Mouse (Mus musculus) lung, postnatal 0 days (tissue): ENCODE measurements around the gene Slc9a6. TPM values are rescaled to one million over a fixed set of nuclear protein-coding genes. Genes with fewer than 3 reads are reported as not detected.

Experiments used
- ATAC-seq: fragments of 200-750 bp; cut with Nextera tagmentation; 2 replicates; pipeline ENCODE4 v1.8.0; 2017; ENCODE audit warnings: moderate library complexity
- DNase-seq: peaks from one replicate; pipeline ENCODE4 v3.0.0-alpha.2; 2016; ENCODE audit warnings: low spot score
- H3K27ac ChIP-seq: fragments of 300-500 bp; sonication (generic); 2 replicates; pipeline ENCODE4 v1.5.1; 2014; ENCODE audit warnings: antibody characterized with exemption, mild to moderate bottlenecking, low read length, mixed read lengths
- H3K27me3 ChIP-seq: fragments of 300-500 bp; sonication (generic); replicated peaks from 2 replicates; pipeline ENCODE4 v1.6.1; 2014; ENCODE audit warnings: low read length, mixed read lengths; ENCODE audit not compliant: insufficient read depth
- H3K36me3 ChIP-seq: fragments of 300-500 bp; sonication (generic); 2 replicates; pipeline ENCODE4 v1.6.1; 2014; ENCODE audit warnings: low read length, mixed read lengths; ENCODE audit not compliant: insufficient read depth
- H3K4me1 ChIP-seq: fragments of 300-500 bp; sonication (generic); 2 replicates; pipeline ENCODE4 v1.6.1; 2014; ENCODE audit warnings: antibody characterized with exemption, low read depth, low read length, mixed read lengths; ENCODE audit not compliant: insufficient read depth
- H3K4me2 ChIP-seq: fragments of 300-500 bp; sonication (generic); replicated peaks from 2 replicates; pipeline ENCODE4 v1.6.1; 2014; ENCODE audit warnings: low read depth, mild to moderate bottlenecking, low read length, moderate library complexity, mixed read lengths
- H3K4me3 ChIP-seq: fragments of 300-500 bp; sonication (generic); 2 replicates; pipeline ENCODE4 v1.5.1; 2014; ENCODE audit warnings: low read depth, low read length
- H3K9ac ChIP-seq: fragments of 300-500 bp; sonication (generic); replicated peaks from 2 replicates; pipeline ENCODE4 v1.6.1; 2014; ENCODE audit warnings: low read depth, mild to moderate bottlenecking
- H3K9me3 ChIP-seq: fragments of 300-500 bp; sonication (generic); 2 replicates; pipeline ENCODE4 v1.6.1; 2016; ENCODE audit warnings: low read length, mixed read lengths
- CTCF ChIP-seq: IDR thresholded peaks from 2 replicates; pipeline ENCODE4 v1.5.1; 2016; ENCODE audit warnings: antibody characterized with exemption, mild to moderate bottlenecking
- EP300 ChIP-seq: IDR thresholded peaks from 2 replicates; pipeline ENCODE4 v1.6.1; 2016; ENCODE audit warnings: antibody characterized with exemption, mild to moderate bottlenecking, control low read depth
- WGBS: fragments of 180-500 bp; shearing (Covaris S2); extraction: QIAGEN DNeasy Blood & Tissue Kit; methylation state at CpG from one replicate; pipeline ENCODE4 v1.1.7; 2014; 5-methylcytosine and 5-hydroxymethylcytosine counted together
- microRNA-seq: library from miRNA; unstranded; fragments of <30 nt; microRNA quantifications from one replicate; pipeline ENCODE4, GENCODE M21; 2016
- polyA plus RNA-seq: library from polyadenylated mRNA; unstranded; fragments of >200 nt; fragmentation: Nextera tagmentation; extraction: Ambion mirVana; gene quantifications from 2 replicates; pipeline ENCODE4 v1.2.1, GENCODE M21; 2015

The Slc9a6 gene
- polyA plus RNA-seq, 1 experiment from 2014 or later, result 16.1 TPM

DNA sequence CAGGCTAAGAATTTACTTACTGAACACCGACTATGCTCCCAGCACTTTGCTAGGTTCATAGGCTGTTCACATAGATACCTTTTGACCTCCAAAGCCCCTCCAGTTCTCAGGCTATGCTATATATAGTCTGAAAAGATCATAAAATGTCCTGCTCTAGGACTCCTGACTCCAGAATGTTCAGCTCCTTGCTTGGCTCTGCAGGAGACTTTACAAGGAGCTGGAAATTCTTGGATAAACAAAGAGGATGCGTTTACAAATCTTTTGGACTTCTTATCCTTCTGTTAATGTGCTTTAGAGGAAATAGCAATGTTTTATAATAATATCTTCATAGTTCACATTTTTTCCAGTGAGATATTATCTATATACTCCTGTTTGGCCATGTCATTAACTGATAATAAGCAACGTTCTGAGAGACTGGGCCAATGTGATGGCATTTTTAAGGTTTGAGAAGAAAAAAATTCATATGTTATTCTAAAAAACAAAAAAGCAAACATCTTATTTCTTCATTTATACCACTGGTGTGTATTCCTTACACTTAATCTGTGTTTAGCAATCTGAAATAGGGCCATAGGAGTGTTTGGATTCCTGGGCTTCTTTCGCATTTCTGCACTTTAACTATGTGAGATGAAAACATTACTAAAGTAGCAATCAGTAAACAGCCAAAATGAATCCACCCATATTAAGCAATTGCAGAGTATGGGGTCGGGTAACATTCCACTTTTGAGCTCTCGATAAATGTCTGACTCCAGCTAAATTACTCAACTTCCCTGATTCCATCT is 99.2 kb downstream of the Slc9a6 start:
- ATAC-seq, result peak; percentile 80
- WGBS, result 50% methylated on average over 6 of the region's 6 CpGs

DNA sequence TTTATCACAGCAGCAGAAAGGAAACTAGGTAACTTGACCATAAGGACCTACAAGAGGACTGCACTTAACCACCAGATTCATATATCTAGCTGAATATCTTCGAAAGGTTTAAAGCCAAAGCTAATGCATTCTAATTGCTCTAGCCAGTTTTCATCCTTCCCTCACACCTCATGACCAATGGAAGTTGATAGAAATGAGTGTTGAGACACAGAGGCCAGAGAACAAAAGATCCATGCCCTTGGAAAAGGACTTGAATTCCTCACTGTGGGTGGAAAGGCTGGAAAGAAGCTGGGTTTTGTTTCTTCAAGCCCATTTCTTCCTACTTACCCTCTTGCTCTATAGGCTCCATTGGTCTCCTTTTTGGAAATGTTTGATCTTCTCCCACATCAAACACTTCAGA is 101.0 kb downstream of the Slc9a6 start:
- H3K9ac ChIP-seq, result no peak overlapping the region
- no peaks in the 10 kb centered on the region for H3K4me1 ChIP-seq
- H3K9me3 ChIP-seq, result no peaks in the 10 kb centered on the region
- 70% methylated on average over 1 of the region's 1 CpGs for WGBS
- TF ChIP-seq CTCF, result no peak
- TF ChIP-seq EP300, result 0 out of 2 replicates have a peak, but pooled peaks have one; percentile 18
- ATAC-seq, result peak; percentile 58
- no peak overlapping the region for H3K4me3 ChIP-seq
- H3K36me3 ChIP-seq, result no peaks in the 10 kb centered on the region
- peak; percentile 55 for DNase-seq
- no peak overlapping the region for H3K4me2 ChIP-seq
- no peak overlapping the region for H3K27ac ChIP-seq
- no peaks in the 10 kb centered on the region for H3K27me3 ChIP-seq

More for the DNA sequence above, 99.2 kb downstream of the Slc9a6 start:
- TF ChIP-seq CTCF (no peak), EP300 (peak; percentile 56)
- H3K27ac ChIP-seq, result peak overlapping the region; percentile 26; the same call in 1 of the 2 replicates
- no peak overlapping the region for H3K9ac ChIP-seq
- no peaks in the 10 kb centered on the region for H3K36me3 ChIP-seq
- DNase-seq, result peak; percentile 81
- H3K9me3 ChIP-seq, result no peaks in the 10 kb centered on the region
- no peak overlapping the region for H3K4me3 ChIP-seq
- H3K4me2 ChIP-seq, result no peak overlapping the region
- H3K27me3 ChIP-seq, result no peaks in the 10 kb centered on the region
- no peaks in the 10 kb centered on the region for H3K4me1 ChIP-seq

DNA sequence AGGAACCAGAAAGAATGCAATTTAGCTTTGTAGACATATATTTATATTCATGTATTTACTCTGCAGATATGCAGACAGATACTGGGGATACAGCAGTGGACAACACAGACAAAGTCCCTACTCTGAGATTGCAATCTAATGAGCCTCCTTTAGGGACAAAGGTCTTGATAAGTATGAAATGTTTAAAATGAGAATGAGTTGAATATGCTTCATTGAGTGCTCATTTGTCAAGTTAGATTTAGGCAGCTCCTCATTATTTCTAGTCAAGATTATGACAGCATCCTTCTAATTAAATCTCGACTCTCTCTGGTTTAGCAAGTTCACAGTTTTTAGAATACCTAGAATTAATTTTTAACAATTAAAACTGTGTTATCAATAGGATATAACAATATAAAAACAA is 103.1 kb downstream of the Slc9a6 start:
- Histone ChIP-seq H3K36me3 (no peaks in the 10 kb centered on the region), H3K27me3 (no peaks in the 10 kb centered on the region), H3K9ac (no peak overlapping the region), H3K4me2 (no peak overlapping the region), H3K4me1 (no peaks in the 10 kb centered on the region), H3K9me3 (no peaks in the 10 kb centered on the region), H3K27ac (no peak overlapping the region), H3K4me3 (no peak overlapping the region)
- 55% methylated on average over 1 of the region's 1 CpGs for WGBS
- ATAC-seq (no peak), DNase-seq (no peak)
- TF ChIP-seq CTCF, result no peak
- TF ChIP-seq EP300, result no peak

Small RNA genes lying within 50 kb of the gene (microRNA-seq; reads per million reads assigned to microRNA genes)
- 0.73 reads per million for gene Mir5116

Other genes starting within 250 kb of the Slc9a6 start
- 1.4 and 1.5 TPM in 2 replicates for gene Smim10l2a, start 235.2 kb upstream of the Slc9a6 start, polyA plus RNA-seq
- 0.74 TPM in 1 of 2 replicates, not detected in the other for gene Gm2174, start 161.8 kb upstream of the Slc9a6 start, polyA plus RNA-seq
- 27.0 and 30.9 TPM in 2 replicates for gene Ints6l, start 154.9 kb upstream of the Slc9a6 start, polyA plus RNA-seq
- gene Gm10477, start 85.0 kb upstream of the Slc9a6 start, polyA plus RNA-seq, result not detected in 2 replicates
- 0.11 TPM in 1 of 2 replicates, not detected in the other for gene Gm648, start 60.2 kb upstream of the Slc9a6 start, polyA plus RNA-seq
- 11.8 and 12.1 TPM in 2 replicates for gene Mmgt1, start 11.7 kb upstream of the Slc9a6 start, polyA plus RNA-seq
- 982 and 1,058 TPM in 2 replicates for gene Fhl1, start 122.0 kb downstream of the Slc9a6 start, polyA plus RNA-seq
- gene Map7d3, start 212.6 kb downstream of the Slc9a6 start, polyA plus RNA-seq, result 2.4 and 2.6 TPM in 2 replicates